Mouse (Mus musculus) frontal cortex, postnatal 14 days (tissue): Measurements from ENCODE around the gene Sdc4.

Experiments
- DNase-seq, 2 experiments: peaks; one replicate each; pipeline ENCODE4 v3.0.0; 2022; ENCODE audit warnings: low spot score in 2 of 2

Sdc4 gene

GRCm38 (mm10) chr2:164431676-164432465 is 11.8 kb downstream of the Sdc4 start:
- no peak for DNase-seq

DNA sequence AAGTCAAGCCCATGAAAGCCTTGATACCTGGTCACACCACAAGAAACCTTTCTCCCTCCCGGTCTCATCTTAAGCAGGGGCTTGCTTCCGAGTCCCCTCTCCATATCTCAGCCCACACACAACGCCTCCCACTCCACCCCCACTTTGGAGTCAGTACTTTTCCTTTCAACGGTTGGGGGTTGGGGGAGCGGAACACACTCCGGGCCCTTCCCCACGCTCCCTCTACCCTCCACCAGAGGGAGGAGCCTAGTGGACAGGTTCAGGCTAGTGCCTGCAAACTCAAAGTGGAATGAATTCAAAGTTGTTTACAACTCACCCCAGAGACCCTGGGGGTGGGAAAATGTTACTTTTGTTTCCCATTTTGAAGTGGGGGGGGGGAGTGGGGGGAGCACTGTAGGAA is 13.0 kb downstream of the Sdc4 start:
- no peak for DNase-seq

DNA sequence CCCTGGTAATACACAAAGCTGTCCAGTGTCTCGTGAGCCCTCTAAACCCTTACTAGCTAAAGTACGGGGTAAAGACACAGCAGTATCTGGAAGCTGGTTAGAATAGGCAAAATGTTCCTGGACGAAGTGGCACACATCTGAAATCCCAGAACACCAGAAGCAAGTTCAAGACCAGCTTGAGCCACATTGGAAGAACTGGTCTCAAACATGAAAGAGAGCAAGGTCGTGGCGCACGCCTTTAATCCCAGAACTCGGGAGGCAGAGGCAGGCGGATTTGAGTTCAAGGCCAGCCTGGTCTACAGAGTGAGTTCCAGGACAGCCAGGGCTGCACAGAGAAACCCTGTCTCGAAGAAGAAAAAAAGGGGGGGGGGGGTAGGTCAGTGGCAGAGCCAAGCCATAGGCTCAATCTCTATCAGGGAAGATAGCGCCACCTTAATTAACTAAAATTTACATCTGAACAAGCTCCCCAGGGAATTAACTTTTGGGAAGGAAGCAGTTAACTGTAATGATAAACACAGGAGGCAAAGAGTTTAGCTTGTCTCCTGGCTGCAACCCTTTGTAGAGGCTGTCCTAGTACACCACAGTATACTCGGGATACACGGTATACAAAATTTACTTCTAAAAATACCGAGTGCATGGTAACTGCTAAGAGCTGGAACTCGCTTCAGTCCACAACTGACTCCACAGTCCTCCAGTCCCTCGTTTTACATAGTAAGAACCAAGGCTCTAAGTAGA is 13.6 kb downstream of the Sdc4 start:
- DNase-seq: no peak

- DNase-seq: no peak
These were observed 15.2 kb downstream of the Sdc4 start for GRCm38 (mm10) chr2:164428451-164428850.

- no peak for DNase-seq
These were observed 16.7 kb downstream of the Sdc4 start for GRCm38 (mm10) chr2:164426952-164427351.

DNA sequence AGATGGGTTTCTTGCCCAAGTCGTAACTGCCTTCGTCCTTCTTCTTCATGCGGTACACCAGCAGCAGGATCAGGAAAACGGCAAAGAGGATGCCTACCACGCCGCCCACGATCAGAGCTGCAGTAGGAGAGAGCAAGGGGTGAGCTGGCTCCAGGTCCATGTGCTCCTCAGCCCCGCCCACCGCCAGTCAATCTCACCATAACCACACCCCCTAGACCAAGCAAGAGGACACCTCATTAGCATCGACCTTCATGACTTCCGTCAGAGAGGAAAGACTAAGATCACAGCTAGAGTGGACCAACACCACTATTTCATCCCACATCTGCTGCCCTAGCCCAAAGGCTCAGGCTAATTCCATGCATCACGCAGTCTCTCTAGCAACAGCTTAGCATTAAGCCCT is 17.6 kb downstream of the Sdc4 start:
- DNase-seq: no peak

DNA sequence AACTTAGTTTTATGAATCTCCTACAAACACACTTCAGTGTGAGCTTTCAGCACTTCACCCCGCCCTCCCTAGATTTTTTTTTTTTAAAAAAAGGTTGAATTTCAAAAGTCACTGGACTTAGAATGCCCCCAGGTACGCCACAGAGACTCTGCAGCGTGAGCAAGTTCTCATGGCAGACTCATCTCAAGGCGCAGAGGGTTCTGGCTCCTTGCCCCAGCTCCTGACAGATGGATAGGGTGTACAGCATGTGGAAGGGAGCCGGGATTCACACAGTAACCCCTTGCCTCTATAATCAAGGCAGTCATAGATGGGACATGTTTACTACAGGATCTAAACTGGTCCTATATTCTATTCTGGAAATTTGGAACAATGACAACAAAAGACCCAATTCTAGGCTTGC is 18.3 kb downstream of the Sdc4 start:
- no peak for DNase-seq

DNA sequence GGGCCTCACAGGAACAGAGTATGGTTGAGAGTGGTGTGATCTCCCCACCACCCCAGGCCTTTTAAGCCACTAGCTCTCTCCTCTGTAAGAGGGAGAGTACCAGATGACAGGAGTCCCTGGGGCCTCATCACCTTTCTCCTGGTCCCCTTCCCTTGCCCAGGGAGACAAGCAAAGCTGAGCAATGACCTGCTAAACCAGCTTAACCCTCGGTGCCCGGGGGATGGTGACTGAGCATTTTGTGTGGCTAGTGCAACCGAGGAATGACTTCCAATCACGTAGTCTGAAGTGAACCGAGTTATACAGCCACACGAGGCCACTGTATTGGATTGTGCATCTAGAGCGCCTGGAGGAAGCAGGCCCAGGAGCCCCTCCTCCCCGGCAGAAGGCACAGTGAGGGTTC is 19.3 kb downstream of the Sdc4 start:
- DNase-seq: no peak

- DNase-seq: no peak
These were observed 20.2 kb downstream of the Sdc4 start for GRCm38 (mm10) chr2:164423464-164423863.

- no peak for DNase-seq
These were observed 20.9 kb downstream of the Sdc4 start for GRCm38 (mm10) chr2:164422675-164423393.

GRCm38 (mm10) chr2:164421979-164422378 is 21.7 kb downstream of the Sdc4 start:
- no peak for DNase-seq

GRCm38 (mm10) chr2:164421306-164421705 is 22.4 kb downstream of the Sdc4 start:
- no peak for DNase-seq

DNA sequence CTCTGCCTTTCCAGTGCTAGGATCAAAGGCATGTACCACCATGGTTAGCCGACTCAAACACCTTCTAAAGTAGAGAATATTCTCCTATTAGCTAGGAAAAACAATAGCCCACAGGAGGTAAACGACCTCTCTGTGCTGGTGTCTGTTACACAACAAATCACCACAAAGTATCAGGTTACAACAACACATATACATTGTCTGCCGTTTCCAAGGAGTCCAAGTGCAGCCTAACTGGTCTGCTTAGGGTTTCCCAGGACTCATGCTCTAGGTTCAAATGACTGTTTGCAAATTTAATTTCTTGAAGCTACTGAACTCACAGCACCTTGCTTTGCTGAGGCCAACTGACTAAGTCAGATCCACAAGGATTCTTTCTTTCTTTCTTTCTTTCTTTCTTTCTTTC is 24.2 kb downstream of the Sdc4 start:
- no peak for DNase-seq

GRCm38 (mm10) chr2:164418308-164418875 is 25.3 kb downstream of the Sdc4 start:
- DNase-seq: no peak

DNA sequence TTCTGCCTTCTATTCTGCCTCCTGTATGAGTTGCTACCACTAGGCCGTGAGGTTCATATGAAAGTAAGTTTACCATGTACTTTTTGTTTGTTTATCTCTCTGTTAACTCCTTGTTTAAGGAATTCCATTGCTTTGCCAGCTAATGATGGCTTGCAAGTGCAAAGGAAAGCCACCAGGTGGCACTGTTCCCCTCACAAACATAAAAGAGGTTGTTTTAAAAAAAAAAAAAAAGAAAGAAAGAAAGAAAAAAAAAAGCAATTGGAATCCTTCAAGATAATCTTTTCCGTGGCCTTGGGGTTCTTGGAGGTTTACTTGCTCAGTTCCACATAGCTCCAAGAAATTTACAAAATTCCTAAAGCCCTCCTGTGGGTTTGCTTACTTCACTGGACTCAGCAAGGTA is 26.5 kb downstream of the Sdc4 start:
- DNase-seq: no peak

DNA sequence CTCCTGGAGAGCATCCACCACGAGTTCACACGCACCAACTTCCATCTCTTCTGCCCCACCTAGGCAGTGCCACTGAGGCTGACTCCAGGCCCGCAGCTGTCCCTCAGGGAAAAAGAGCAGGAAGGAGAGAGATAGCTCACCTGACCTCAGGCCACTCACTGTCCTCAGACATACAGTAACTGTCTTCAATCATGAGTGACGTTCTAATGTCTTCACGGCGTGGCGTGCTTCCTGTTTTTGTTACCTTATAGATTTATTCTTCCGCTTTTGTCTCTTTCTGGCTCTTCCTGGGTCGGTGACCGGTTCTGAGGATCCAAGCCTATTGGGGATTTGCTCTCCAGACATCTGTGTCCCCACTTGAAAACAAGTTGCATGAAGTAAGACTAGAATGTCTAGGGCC is 29.1 kb downstream of the Sdc4 start:
- DNase-seq: no peak

DNA sequence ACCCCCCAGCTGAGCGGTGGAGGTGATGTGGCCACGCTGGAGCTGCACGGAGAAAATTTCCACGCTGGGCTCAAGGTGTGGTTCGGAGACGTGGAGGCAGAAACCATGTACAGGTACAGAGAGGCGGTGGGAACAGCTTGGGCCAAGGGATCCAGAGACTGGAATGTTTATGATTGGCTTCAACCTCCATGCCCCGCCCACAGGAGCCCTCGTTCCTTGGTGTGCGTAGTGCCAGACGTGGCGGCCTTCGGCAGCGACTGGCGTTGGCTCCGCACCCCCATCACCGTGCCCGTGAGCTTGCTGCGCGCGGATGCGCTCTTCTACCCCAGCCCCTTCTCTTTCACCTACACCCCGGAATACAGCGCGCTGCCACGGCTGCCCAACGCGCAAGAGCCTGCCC is 29.5 kb downstream of the Sdc4 start:
- no peak for DNase-seq

- peak in 1 of 2 experiments; percentile 65 for DNase-seq
These were observed 36.0 kb downstream of the Sdc4 start for GRCm38 (mm10) chr2:164407708-164408107.

GRCm38 (mm10) chr2:164405519-164405918 is 38.2 kb downstream of the Sdc4 start:
- no peak for DNase-seq

GRCm38 (mm10) chr2:164405060-164405459 is 38.6 kb downstream of the Sdc4 start, which contains the start of gene Matn4:
TSS of gene Matn4 (minus strand) at chr2:164405160.
- DNase-seq: no peak

DNA sequence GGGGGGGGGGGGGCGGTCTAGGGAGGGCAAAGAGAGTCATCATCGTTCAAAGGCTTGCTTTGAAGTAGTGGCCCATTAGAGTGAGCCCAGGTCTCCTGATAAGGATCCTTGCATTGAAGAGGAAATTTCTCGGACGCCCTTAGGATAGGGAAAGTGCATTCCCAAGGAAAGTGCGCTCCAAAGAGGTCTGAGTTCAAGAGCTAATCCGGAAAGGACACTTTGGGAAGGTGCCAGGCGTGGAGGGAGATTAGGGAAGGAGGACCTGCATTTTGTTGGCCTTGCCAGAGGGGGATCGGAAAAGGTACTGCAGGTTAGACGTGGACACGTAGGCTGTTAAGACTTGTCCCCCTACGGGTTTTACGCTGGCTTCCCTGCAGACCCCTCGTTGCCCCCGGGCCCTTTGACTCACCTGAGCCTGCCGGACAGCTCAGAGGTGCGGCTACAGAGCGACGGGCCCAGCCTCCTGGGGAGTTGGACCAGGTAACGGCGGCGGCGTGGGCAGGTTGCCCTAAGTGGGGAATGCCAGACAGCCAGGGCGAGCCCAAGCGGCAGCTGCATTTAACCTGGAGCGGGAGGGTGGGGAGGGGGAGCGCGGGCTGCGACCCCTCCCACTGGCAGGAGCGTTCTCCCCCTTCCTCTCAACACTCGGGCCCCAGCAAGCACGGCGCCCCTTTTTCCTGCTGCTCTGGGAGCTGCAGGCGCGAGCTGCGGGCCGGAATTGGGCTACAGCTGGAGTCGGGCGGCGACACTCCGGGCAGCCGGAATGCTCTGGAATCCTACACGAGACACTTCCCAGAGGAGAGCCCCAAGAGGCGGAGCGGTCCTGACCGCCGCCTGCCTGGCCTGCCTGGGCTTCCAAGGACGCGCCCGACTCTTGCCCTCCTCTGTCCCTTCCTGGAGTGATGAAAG is 39.4 kb downstream of the Sdc4 start:
- DNase-seq: no peak
